Mouse (Mus musculus) neural tube, embryonic 13.5 days (tissue): Measurements from ENCODE around the gene Cck. TPM values are rescaled to one million over a fixed set of nuclear protein-coding genes. Genes with fewer than 3 reads are reported as not detected.
"Not testable (repeated sequence)": the region's sequence is repeated elsewhere in the genome, so short reads cannot be mapped to it uniquely, and the experiment has no call there.

Experiments
- ATAC-seq: fragments of 200-750 bp; cut with Nextera tagmentation; 2 replicates; pipeline ENCODE4 v1.8.0; 2017; ENCODE audit warnings: low read depth, mild to moderate bottlenecking, moderate TSS enrichment, moderate library complexity
- H3K27ac ChIP-seq: fragments of 300-500 bp; sonication (generic); replicated peaks from 2 replicates; pipeline ENCODE4 v1.5.1; 2015; ENCODE audit warnings: moderate library complexity, mild to moderate bottlenecking, inconsistent platforms
- H3K27me3 ChIP-seq: fragments of 300-500 bp; sonication (generic); 2 replicates; pipeline ENCODE4 v1.6.1; 2015; ENCODE audit warnings: mild to moderate bottlenecking, inconsistent platforms
- H3K36me3 ChIP-seq: fragments of 300-500 bp; sonication (generic); 2 replicates; pipeline ENCODE4 v1.6.1; 2015; ENCODE audit warnings: mild to moderate bottlenecking, inconsistent platforms
- H3K4me1 ChIP-seq: fragments of 300-500 bp; sonication (generic); replicated peaks from 2 replicates; pipeline ENCODE4 v1.6.1; 2015; ENCODE audit warnings: inconsistent platforms
- H3K4me2 ChIP-seq: fragments of 300-500 bp; sonication (generic); 2 replicates; pipeline ENCODE4 v1.6.1; 2015; ENCODE audit warnings: inconsistent platforms, mild to moderate bottlenecking, moderate library complexity
- H3K4me3 ChIP-seq: fragments of 300-500 bp; sonication (generic); 2 replicates; pipeline ENCODE4 v1.5.1; 2015; ENCODE audit warnings: mild to moderate bottlenecking, inconsistent platforms
- H3K9ac ChIP-seq: fragments of 300-500 bp; sonication (generic); 2 replicates; pipeline ENCODE4 v1.6.1; 2015; ENCODE audit warnings: moderate library complexity, mild to moderate bottlenecking, inconsistent platforms
- H3K9me3 ChIP-seq: fragments of 300-500 bp; sonication (generic); 2 replicates; pipeline ENCODE4 v1.6.1; 2016; ENCODE audit warnings: inconsistent platforms
- WGBS: fragments of 180-500 bp; shearing (Covaris S2); methylation state at CpG from one replicate; pipeline ENCODE4 v1.1.7; 2015; 5-methylcytosine and 5-hydroxymethylcytosine counted together
- polyA plus RNA-seq: library from polyadenylated mRNA; unstranded; fragments of >200 nt; fragmentation: Nextera tagmentation; extraction: Ambion mirVana; gene quantifications from 2 replicates; pipeline ENCODE4 v1.2.1, GENCODE M21; 2015

Cck gene
- polyA plus RNA-seq, 1 experiment from 2014 or later: 7.9 TPM

DNA sequence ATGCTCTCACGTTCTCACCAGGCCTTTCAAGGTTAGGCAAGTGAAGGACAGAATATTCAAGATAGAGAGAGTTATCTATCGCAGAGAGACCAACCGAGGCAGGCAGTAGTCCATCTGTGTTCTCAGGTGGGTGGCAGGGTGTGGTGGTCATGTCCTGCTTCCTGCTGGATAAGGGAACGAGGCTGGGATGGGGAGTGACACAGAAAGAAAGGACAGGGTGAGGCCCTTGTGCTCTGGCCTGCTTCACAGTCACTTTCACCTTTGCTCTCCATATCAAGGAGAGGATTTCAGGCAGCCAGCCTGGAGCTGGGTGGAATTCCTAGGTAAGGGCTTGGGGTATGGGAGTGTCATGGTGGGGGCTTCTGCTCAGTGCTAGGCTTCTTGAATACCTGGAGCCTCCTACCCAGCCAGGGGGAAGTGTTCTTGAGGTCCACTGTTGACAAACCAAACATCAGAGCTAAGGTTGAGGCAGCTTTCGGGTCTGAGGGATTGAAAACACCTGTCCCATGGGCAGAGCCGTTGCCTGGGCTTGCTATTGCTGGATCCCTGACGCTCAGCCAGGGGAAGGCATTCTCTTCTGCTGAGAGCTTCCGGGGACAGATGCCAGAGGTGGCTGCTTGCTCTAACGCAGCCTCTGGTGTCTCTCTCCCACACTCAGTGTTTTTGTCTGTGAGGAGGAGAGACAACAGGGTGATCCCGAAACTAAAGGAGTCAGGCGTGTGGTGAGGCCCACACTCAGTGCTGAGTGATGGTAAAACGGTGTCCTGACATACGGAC lies 38.6 kb downstream of the Cck start:
- no peak overlapping the region for H3K4me3 ChIP-seq
- H3K9me3 ChIP-seq: no peaks in the 10 kb centered on the region
- no peak for ATAC-seq
- no peaks in the 10 kb centered on the region for H3K27me3 ChIP-seq
- H3K4me1 ChIP-seq: no peaks in the 10 kb centered on the region
- H3K9ac ChIP-seq: no peak overlapping the region
- peaks cover 90% of the 10 kb centered on the region for H3K36me3 ChIP-seq
- no peak overlapping the region for H3K27ac ChIP-seq
- no peak overlapping the region for H3K4me2 ChIP-seq
- WGBS: 91% methylated on average over 13 of the region's 13 CpGs

DNA sequence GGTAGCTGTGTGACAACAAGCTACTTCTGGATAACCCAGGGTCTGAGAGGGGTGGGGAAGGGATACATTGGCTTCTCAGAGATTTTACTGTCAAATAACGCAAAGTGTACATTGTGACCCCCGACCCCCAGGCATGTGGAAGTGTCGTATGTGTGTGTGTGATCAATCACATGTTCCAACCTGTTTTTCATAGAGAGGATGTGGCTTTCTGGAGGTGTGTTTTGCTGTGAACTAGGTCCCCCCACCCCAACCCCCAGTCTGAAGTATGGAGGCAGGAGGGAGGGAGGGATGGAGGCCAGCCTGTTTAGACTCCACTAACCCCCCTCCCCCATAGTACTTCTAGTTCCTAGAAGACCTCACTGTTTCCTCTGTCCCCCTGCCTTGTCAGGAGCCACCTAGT lies 40.6 kb downstream of the Cck start:
- Histone ChIP-seq H3K9ac (no peak overlapping the region), H3K27ac (no peak overlapping the region), H3K4me2 (no peak overlapping the region), H3K4me3 (no peak overlapping the region), H3K9me3 (no peaks in the 10 kb centered on the region), H3K27me3 (no peaks in the 10 kb centered on the region), H3K4me1 (no peaks in the 10 kb centered on the region), H3K36me3 (peaks cover 90% of the 10 kb centered on the region)
- no peak for ATAC-seq
- 90% methylated on average over 3 of the region's 3 CpGs for WGBS

GRCm38 (mm10) chr9:121452342-121452942 lies 43.1 kb downstream of the Cck start:
- H3K4me1 ChIP-seq, H3K4me2 ChIP-seq, H3K27me3 ChIP-seq, H3K4me3 ChIP-seq, ATAC-seq, H3K27ac ChIP-seq, H3K9me3 ChIP-seq, H3K9ac ChIP-seq: not testable (repeated sequence)
- 42% methylated on average over 9 of the region's 9 CpGs for WGBS
- H3K36me3 ChIP-seq: peaks cover 98% of the 10 kb centered on the region

- Histone ChIP-seq H3K9ac (no peak overlapping the region), H3K4me3 (no peak overlapping the region), H3K27me3 (no peaks in the 10 kb centered on the region), H3K27ac (no peak overlapping the region), H3K4me1 (no peaks in the 10 kb centered on the region), H3K36me3 (peaks cover 99% of the 10 kb centered on the region), H3K4me2 (no peak overlapping the region), H3K9me3 (no peaks in the 10 kb centered on the region)
- WGBS: 92% methylated on average over 13 of the region's 13 CpGs
- ATAC-seq: no peak
Measured at GRCm38 (mm10) chr9:121446431-121446831, 49.1 kb downstream of the Cck start.

- ATAC-seq: no peak
- H3K9me3 ChIP-seq: no peaks in the 10 kb centered on the region
- H3K4me2 ChIP-seq: no peak overlapping the region
- H3K4me1 ChIP-seq: no peaks in the 10 kb centered on the region
- 83% methylated on average over 2 of the region's 2 CpGs for WGBS
- no peak overlapping the region for H3K4me3 ChIP-seq
- H3K27me3 ChIP-seq: no peaks in the 10 kb centered on the region
- H3K36me3 ChIP-seq: peaks cover 98% of the 10 kb centered on the region
- no peak overlapping the region; the same call in 1 of the 2 replicates for H3K27ac ChIP-seq
- no peak overlapping the region for H3K9ac ChIP-seq
Measured at GRCm38 (mm10) chr9:121445364-121445763, 50.1 kb downstream of the Cck start.

- no peak overlapping the region for H3K9ac ChIP-seq
- no peak for ATAC-seq
- H3K36me3 ChIP-seq: peaks cover 88% of the 10 kb centered on the region
- H3K4me1 ChIP-seq: no peaks in the 10 kb centered on the region
- H3K4me3 ChIP-seq: no peak overlapping the region
- H3K27ac ChIP-seq: no peak overlapping the region
- no peak overlapping the region for H3K4me2 ChIP-seq
- 85% methylated on average over 3 of the region's 3 CpGs for WGBS
- H3K9me3 ChIP-seq: no peaks in the 10 kb centered on the region
- H3K27me3 ChIP-seq: no peaks in the 10 kb centered on the region
Measured at GRCm38 (mm10) chr9:121444367-121444707, 51.2 kb downstream of the Cck start.

- Histone ChIP-seq H3K9me3 (no peaks in the 10 kb centered on the region), H3K36me3 (peaks cover 83% of the 10 kb centered on the region), H3K4me1 (no peaks in the 10 kb centered on the region), H3K9ac (no peak overlapping the region), H3K4me2 (no peak overlapping the region), H3K4me3 (no peak overlapping the region), H3K27me3 (no peaks in the 10 kb centered on the region), H3K27ac (no peak overlapping the region)
- ATAC-seq: peak; percentile 24; the same call in 1 of the 2 replicates
- 71% methylated on average over 31 of the region's 31 CpGs for WGBS
Measured at GRCm38 (mm10) chr9:121443696-121444366, 51.7 kb downstream of the Cck start.

GRCm38 (mm10) chr9:121442145-121442544 lies 53.3 kb downstream of the Cck start:
- Histone ChIP-seq H3K4me2 (no peak overlapping the region), H3K4me1 (no peaks in the 10 kb centered on the region), H3K4me3 (no peak overlapping the region), H3K27me3 (no peaks in the 10 kb centered on the region), H3K27ac (no peak overlapping the region), H3K36me3 (peaks cover 66% of the 10 kb centered on the region), H3K9ac (no peak overlapping the region), H3K9me3 (no peaks in the 10 kb centered on the region)
- ATAC-seq: no peak
- WGBS: 76% methylated on average over 1 of the region's 1 CpGs

Other genes with a start within 250 kb of the Cck start
- 115 and 160 TPM in 2 replicates for gene Ulk4, start 218.5 kb downstream of the Cck start, polyA plus RNA-seq
- gene Trak1, start 198.2 kb downstream of the Cck start, polyA plus RNA-seq: 43.4 and 44.3 TPM in 2 replicates
- gene Lyzl4, start 146.4 kb upstream of the Cck start, polyA plus RNA-seq: not detected in 2 replicates
- 0.25 and 1.0 TPM in 2 replicates for gene Vipr1, start 147.0 kb upstream of the Cck start, polyA plus RNA-seq
- 22.7 and 25.2 TPM in 2 replicates for gene Sec22c, start 209.8 kb upstream of the Cck start, polyA plus RNA-seq
- 162 and 189 TPM in 2 replicates for gene Ss18l2, start 214.6 kb upstream of the Cck start, polyA plus RNA-seq
- 56.5 and 58.6 TPM in 2 replicates for gene Nktr, start 223.5 kb upstream of the Cck start, polyA plus RNA-seq